Mouse (Mus musculus) neural tube, embryonic 15.5 days (tissue): ENCODE results near the gene Pdgfra. TPM values are rescaled to one million over a fixed set of nuclear protein-coding genes. Genes with fewer than 3 reads are reported as not detected.

Experiments
- ATAC-seq: fragments of 200-750 bp; cut with Nextera tagmentation; 2 replicates; pipeline ENCODE4 v1.8.0; 2017; ENCODE audit warnings: mild to moderate bottlenecking, moderate TSS enrichment, moderate library complexity; ENCODE audit not compliant: low FRiP score
- H3K27ac ChIP-seq: fragments of 300-500 bp; sonication (generic); replicated peaks from 2 replicates; pipeline ENCODE4 v1.5.1; 2015; ENCODE audit warnings: mild to moderate bottlenecking, inconsistent platforms
- H3K27me3 ChIP-seq: fragments of 300-500 bp; sonication (generic); replicated peaks from 2 replicates; pipeline ENCODE4 v1.6.1; 2015; ENCODE audit warnings: inconsistent platforms
- H3K36me3 ChIP-seq: fragments of 300-500 bp; sonication (generic); 2 replicates; pipeline ENCODE4 v1.6.1; 2015; ENCODE audit warnings: inconsistent platforms
- H3K4me1 ChIP-seq: fragments of 300-500 bp; sonication (generic); 2 replicates; pipeline ENCODE4 v1.6.1; 2015; ENCODE audit warnings: inconsistent platforms
- H3K4me2 ChIP-seq: fragments of 300-500 bp; sonication (generic); 2 replicates; pipeline ENCODE4 v1.6.1; 2015; ENCODE audit warnings: inconsistent platforms, mild to moderate bottlenecking, moderate library complexity
- H3K4me3 ChIP-seq: fragments of 300-500 bp; sonication (generic); replicated peaks from 2 replicates; pipeline ENCODE4 v1.5.1; 2015; ENCODE audit warnings: mild to moderate bottlenecking, inconsistent platforms
- H3K9ac ChIP-seq: fragments of 300-500 bp; sonication (generic); replicated peaks from 2 replicates; pipeline ENCODE4 v1.6.1; 2015; ENCODE audit warnings: mild to moderate bottlenecking, inconsistent platforms
- H3K9me3 ChIP-seq: fragments of 300-500 bp; sonication (generic); replicated peaks from 2 replicates; pipeline ENCODE4 v1.6.1; 2016; ENCODE audit warnings: inconsistent platforms
- WGBS: fragments of 180-500 bp; shearing (Covaris S2); methylation state at CpG from one replicate; pipeline ENCODE4 v1.1.7; 2015; ENCODE audit warnings: mixed read lengths; 5-methylcytosine and 5-hydroxymethylcytosine counted together
- polyA plus RNA-seq: library from polyadenylated mRNA; unstranded; fragments of >200 nt; fragmentation: Nextera tagmentation; extraction: Ambion mirVana; gene quantifications from 2 replicates; pipeline ENCODE4 v1.2.1, GENCODE M21; 2015

Pdgfra gene
- polyA plus RNA-seq, 1 experiment from 2014 or later, result 16.0 TPM

GRCm38 (mm10) chr5:75149380-75149779 lies 2.7 kb upstream of the Pdgfra start:
- Histone ChIP-seq H3K27ac (0 out of 2 replicates have a peak overlapping the region, but pooled peaks have one; percentile 2), H3K27me3 (peaks cover 86% of the 10 kb centered on the region)
- ATAC-seq, result no peak

GRCm38 (mm10) chr5:75149880-75150279 lies 2.2 kb upstream of the Pdgfra start:
- 0 out of 2 replicates have a peak overlapping the region, but pooled peaks have one; percentile 3 for H3K4me3 ChIP-seq
- H3K36me3 ChIP-seq, result no peaks in the 10 kb centered on the region
- peaks cover 86% of the 10 kb centered on the region for H3K27me3 ChIP-seq
- peak overlapping the region; percentile 32; the same call in 1 of the 2 replicates for H3K4me2 ChIP-seq
- peaks cover 50% of the 10 kb centered on the region for H3K4me1 ChIP-seq
- H3K27ac ChIP-seq, result 0 out of 2 replicates have a peak overlapping the region, but pooled peaks have one; percentile 2
- no peaks in the 10 kb centered on the region for H3K9me3 ChIP-seq
- ATAC-seq, result no peak
- no peak overlapping the region for H3K9ac ChIP-seq
- WGBS, result 3% methylated on average over 11 of the region's 11 CpGs

More at GRCm38 (mm10) chr5:75149380-75149779, 2.7 kb upstream of the Pdgfra start:
- H3K4me1 ChIP-seq, result peaks cover 48% of the 10 kb centered on the region
- peak overlapping the region; percentile 32 for H3K4me2 ChIP-seq
- 4% methylated on average over 10 of the region's 10 CpGs for WGBS
- H3K9me3 ChIP-seq, result no peaks in the 10 kb centered on the region
- no peak overlapping the region for H3K9ac ChIP-seq
- H3K4me3 ChIP-seq, result no peak overlapping the region
- no peaks in the 10 kb centered on the region for H3K36me3 ChIP-seq

GRCm38 (mm10) chr5:75150341-75150981 lies 1.6 kb upstream of the Pdgfra start:
- Histone ChIP-seq H3K4me1 (peaks cover 53% of the 10 kb centered on the region), H3K27me3 (peaks cover 87% of the 10 kb centered on the region), H3K9ac (no peak overlapping the region), H3K4me2 (peak overlapping the region; percentile 32), H3K4me3 (0 out of 2 replicates have a peak overlapping the region, but pooled peaks have one; percentile 24), H3K9me3 (no peaks in the 10 kb centered on the region), H3K36me3 (no peaks in the 10 kb centered on the region), H3K27ac (no peak overlapping the region)
- WGBS, result 1% methylated on average over 23 of the region's 23 CpGs
- no peak; the same call in 1 of the 2 replicates for ATAC-seq

- Histone ChIP-seq H3K27ac (peak overlapping the region; percentile 45; the same call in 1 of the 2 replicates), H3K27me3 (peaks cover 84% of the 10 kb centered on the region), H3K9ac (0 out of 2 replicates have a peak overlapping the region, but pooled peaks have one; percentile 10), H3K36me3 (no peaks in the 10 kb centered on the region), H3K4me2 (peak overlapping the region; percentile 32), H3K9me3 (no peaks in the 10 kb centered on the region), H3K4me1 (peaks cover 61% of the 10 kb centered on the region), H3K4me3 (peak overlapping the region; percentile 24)
- under 1% methylated on average over 35 of the region's 35 CpGs for WGBS
- no peak for ATAC-seq
Measured at GRCm38 (mm10) chr5:75151146-75151900, 769 bp upstream of the Pdgfra start.

- peak overlapping the region; percentile 36 for H3K9ac ChIP-seq
- peaks cover 68% of the 10 kb centered on the region for H3K4me1 ChIP-seq
- under 1% methylated on average over 72 of the region's 72 CpGs for WGBS
- ATAC-seq, result no peak
- H3K4me2 ChIP-seq, result peak overlapping the region; percentile 43
- H3K27me3 ChIP-seq, result peaks cover 71% of the 10 kb centered on the region
- H3K36me3 ChIP-seq, result no peaks in the 10 kb centered on the region
- H3K4me3 ChIP-seq, result peak overlapping the region; percentile 34
- no peaks in the 10 kb centered on the region for H3K9me3 ChIP-seq
- peak overlapping the region; percentile 70 for H3K27ac ChIP-seq
Measured at GRCm38 (mm10) chr5:75152791-75153625, 916 bp downstream of the Pdgfra start.

GRCm38 (mm10) chr5:75153626-75153960 lies 1.5 kb downstream of the Pdgfra start:
- no peaks in the 10 kb centered on the region for H3K36me3 ChIP-seq
- no peak for ATAC-seq
- peaks cover 63% of the 10 kb centered on the region for H3K4me1 ChIP-seq
- H3K9ac ChIP-seq, result peak overlapping the region; percentile 36; the same call in 1 of the 2 replicates
- peak overlapping the region; percentile 43 for H3K4me2 ChIP-seq
- WGBS, result 3% methylated on average over 13 of the region's 13 CpGs
- H3K27me3 ChIP-seq, result peaks cover 65% of the 10 kb centered on the region
- H3K27ac ChIP-seq, result 0 out of 2 replicates have a peak overlapping the region, but pooled peaks have one; percentile 34
- no peaks in the 10 kb centered on the region for H3K9me3 ChIP-seq
- peak overlapping the region; percentile 34 for H3K4me3 ChIP-seq

- peaks cover 60% of the 10 kb centered on the region for H3K27me3 ChIP-seq
Measured at GRCm38 (mm10) chr5:75153961-75154620, 2.0 kb downstream of the Pdgfra start.

GRCm38 (mm10) chr5:75154621-75155235 lies 2.6 kb downstream of the Pdgfra start:
- Histone ChIP-seq H3K4me2 (peak overlapping the region; percentile 43), H3K36me3 (no peaks in the 10 kb centered on the region), H3K27ac (no peak overlapping the region; the same call in 1 of the 2 replicates), H3K4me3 (peak overlapping the region; percentile 34), H3K9ac (no peak overlapping the region), H3K27me3 (peaks cover 54% of the 10 kb centered on the region), H3K4me1 (peaks cover 59% of the 10 kb centered on the region), H3K9me3 (no peaks in the 10 kb centered on the region)
- ATAC-seq, result no peak
- WGBS, result under 1% methylated on average over 21 of the region's 21 CpGs

More at GRCm38 (mm10) chr5:75153961-75154620, 2.0 kb downstream of the Pdgfra start:
- no peaks in the 10 kb centered on the region for H3K9me3 ChIP-seq
- 1% methylated on average over 27 of the region's 27 CpGs for WGBS
- ATAC-seq, result no peak
- H3K4me3 ChIP-seq, result peak overlapping the region; percentile 34
- H3K9ac ChIP-seq, result no peak overlapping the region; the same call in 1 of the 2 replicates
- no peaks in the 10 kb centered on the region for H3K36me3 ChIP-seq
- H3K27ac ChIP-seq, result peak overlapping the region; percentile 34
- peak overlapping the region; percentile 43 for H3K4me2 ChIP-seq
- H3K4me1 ChIP-seq, result peaks cover 60% of the 10 kb centered on the region

GRCm38 (mm10) chr5:75155281-75155680 lies 3.2 kb downstream of the Pdgfra start:
- Histone ChIP-seq H3K27me3 (peaks cover 49% of the 10 kb centered on the region), H3K4me3 (peak overlapping the region; percentile 40), H3K36me3 (no peaks in the 10 kb centered on the region), H3K27ac (no peak overlapping the region; the same call in 1 of the 2 replicates), H3K9ac (peak overlapping the region; percentile 24), H3K4me2 (peak overlapping the region; percentile 71), H3K4me1 (peaks cover 54% of the 10 kb centered on the region), H3K9me3 (no peaks in the 10 kb centered on the region)
- 3% methylated on average over 7 of the region's 9 CpGs for WGBS
- ATAC-seq, result no peak

- H3K27me3 ChIP-seq, result peaks cover 43% of the 10 kb centered on the region
- WGBS, result under 1% methylated on average over 51 of the region's 52 CpGs
- H3K9me3 ChIP-seq, result no peaks in the 10 kb centered on the region
- no peaks in the 10 kb centered on the region for H3K36me3 ChIP-seq
- no peak overlapping the region; the same call in 1 of the 2 replicates for H3K27ac ChIP-seq
- H3K4me2 ChIP-seq, result peak overlapping the region; percentile 71
- ATAC-seq, result peak; percentile 82
- peak overlapping the region; percentile 40 for H3K4me3 ChIP-seq
- peak overlapping the region; percentile 24 for H3K9ac ChIP-seq
- peaks cover 54% of the 10 kb centered on the region for H3K4me1 ChIP-seq
Measured at GRCm38 (mm10) chr5:75155741-75156553, 3.9 kb downstream of the Pdgfra start.
